Mouse (Mus musculus) layer of hippocampus, postnatal 36 days (tissue): Measurements from ENCODE around the gene Tstd2. TPM values are rescaled to one million over a fixed set of nuclear protein-coding genes. Genes with fewer than 3 reads are reported as not detected.
A peak's percentile ranks its signal among the peaks of the same experiment; 100 is the strongest.

Experiments
- DNase-seq, 2 experiments: peaks; one replicate each; pipeline ENCODE4 v3.0.0; 2022
- total RNA-seq, 2 experiments: library from RNA; stranded (reverse); gene quantifications; 2 replicates each; pipeline ENCODE4 v1.2.3; 2021

Gene Tstd2
- total RNA-seq, 2 experiments from 2014 or later: 17.8 to 19.4 TPM

DNA sequence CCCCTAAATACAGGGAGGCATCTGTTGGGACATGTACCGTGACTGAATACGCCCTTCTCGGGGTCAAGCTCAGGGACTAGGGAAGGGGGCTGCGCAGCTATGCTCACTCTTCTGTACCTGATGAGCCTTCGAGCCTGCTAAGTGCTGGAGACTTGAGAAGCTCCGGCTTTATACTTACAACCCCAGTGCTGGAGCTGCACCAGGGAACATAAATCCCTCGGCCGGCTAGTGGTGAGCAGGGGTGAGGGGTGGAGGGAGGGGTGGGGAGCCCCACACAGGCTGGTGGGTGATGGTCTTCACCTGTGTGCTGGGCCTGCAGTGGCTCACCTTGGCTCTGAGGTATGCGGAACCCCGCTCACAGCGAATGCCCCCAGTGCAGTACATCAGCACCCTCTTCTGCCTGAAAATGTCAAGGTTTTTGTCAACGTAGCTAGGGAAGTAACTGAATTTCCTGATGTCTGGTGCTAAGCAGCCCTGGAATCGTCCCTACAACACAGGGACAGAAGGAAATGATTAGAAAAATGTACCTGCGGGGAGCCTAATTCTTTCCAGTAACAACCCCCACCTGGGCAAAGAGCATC lies 18.9 kb downstream of the Tstd2 start:
- no peak for DNase-seq

DNA sequence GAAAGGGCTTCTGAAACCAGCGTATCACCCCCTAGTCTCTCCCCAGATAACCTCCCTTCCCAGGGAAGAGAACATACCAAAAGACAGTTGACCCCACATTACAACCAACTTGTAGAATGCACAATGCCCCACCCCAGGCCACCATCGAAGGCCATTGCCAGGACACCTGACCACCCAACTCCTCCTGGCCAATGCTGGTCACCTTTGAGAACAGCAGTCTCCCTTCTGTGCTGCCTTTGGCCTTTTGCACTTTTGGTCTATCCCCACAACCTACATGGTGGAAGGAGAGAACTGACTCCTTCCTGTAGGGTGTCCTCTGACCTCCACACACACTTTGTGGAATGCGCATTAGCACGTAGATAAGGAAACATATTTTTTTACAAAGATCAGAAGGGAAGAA lies 21.0 kb downstream of the Tstd2 start:
- no peak for DNase-seq

- DNase-seq: no peak
These were observed 21.8 kb downstream of the Tstd2 start for GRCm38 (mm10) chr4:46116544-46117175.

- DNase-seq: no peak
These were observed 23.2 kb downstream of the Tstd2 start for GRCm38 (mm10) chr4:46115308-46115707.

GRCm38 (mm10) chr4:46111361-46111760 lies 27.1 kb downstream of the Tstd2 start:
- peak in 1 of 2 experiments; percentile 22 for DNase-seq

DNA sequence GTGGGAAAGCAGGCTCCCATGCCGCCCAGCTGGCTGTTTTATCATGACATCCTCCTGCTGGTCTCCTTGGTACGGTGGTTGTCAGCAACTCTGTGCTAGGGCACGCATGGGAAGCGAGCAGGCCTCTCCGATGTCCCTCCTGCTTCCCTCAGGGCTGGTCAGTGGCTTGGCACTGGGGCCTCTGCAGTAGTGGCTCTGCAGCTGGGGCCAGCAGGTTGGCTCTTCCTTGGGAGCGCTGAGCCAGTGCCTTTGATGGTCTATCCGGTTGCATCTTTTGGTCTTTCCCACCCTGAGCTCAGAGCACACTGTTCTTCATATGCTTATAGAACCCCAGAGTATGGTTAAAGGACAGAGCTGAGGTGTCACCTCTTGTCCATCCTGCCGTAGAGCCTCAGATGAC lies 28.4 kb downstream of the Tstd2 start:
- no peak for DNase-seq

- DNase-seq: no peak
These were observed 36.3 kb downstream of the Tstd2 start for GRCm38 (mm10) chr4:46102078-46102769.

DNA sequence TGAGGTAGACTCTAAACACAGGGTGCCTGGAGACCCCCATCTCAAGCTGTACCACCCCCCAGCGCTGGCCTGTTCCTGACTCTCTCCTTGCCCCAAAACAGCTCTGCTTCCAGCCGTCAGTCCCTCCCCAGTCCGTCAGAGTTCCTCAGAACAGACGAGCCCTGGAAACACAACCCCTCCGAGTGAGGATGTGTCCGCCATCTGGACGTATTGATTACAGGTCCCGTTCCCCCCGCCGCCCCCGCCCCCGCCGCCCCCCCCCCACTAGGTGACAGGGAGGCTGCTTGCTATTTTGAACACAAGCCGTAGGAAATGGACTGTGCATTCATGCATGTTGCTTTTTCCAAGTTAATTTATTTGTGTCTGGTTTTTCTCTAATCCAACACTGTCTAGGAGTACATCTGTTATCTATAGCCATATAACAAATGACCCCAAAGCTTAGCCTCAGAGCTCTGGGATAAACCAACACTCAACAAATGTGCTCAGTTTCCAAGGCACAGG lies 37.2 kb downstream of the Tstd2 start:
- DNase-seq: no peak

DNA sequence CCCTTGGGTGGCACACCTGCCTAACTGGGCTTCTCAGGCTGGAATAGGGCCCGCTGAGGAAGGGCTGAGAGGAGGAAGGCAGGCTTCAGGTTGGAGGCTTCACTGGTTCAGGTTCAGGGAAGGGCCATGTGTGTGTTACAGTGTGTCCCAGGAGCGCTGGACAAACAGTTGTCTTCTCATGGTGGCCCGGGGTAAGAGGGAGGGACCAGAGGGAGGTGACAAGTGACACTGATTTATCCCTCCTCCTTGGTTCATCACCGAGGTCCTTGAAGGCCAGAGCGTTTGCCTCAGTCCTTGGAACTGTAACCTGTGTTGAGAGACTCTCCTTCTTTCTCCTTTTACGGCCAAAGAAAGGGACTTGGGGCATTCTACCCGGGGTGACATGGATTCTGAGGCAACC lies 38.0 kb downstream of the Tstd2 start:
- DNase-seq: no peak

GRCm38 (mm10) chr4:46099132-46099531 lies 39.4 kb downstream of the Tstd2 start:
- DNase-seq: no peak

- no peak for DNase-seq
These were observed 40.9 kb downstream of the Tstd2 start for GRCm38 (mm10) chr4:46097591-46097990.

- DNase-seq: no peak
These were observed 41.9 kb downstream of the Tstd2 start for GRCm38 (mm10) chr4:46096546-46096945.

DNA sequence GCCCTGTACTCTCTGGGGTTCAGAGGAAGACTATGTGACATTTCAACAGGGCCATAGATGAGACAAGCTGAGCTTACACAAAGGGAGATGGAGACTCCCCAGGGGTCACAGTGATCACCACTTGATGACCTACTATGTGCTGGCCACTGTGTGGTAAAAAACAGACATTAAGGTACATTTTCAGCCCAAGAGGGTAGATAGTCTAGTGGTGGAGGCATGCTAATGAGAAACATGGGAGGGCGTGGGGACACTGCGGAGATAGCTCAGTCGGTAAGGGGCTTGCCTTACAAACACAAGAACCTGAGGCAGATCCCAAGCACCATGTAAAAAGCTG lies 42.7 kb downstream of the Tstd2 start:
- no peak for DNase-seq

GRCm38 (mm10) chr4:46094916-46095825 lies 43.3 kb downstream of the Tstd2 start:
- peak in 1 of 2 experiments; percentile 48 for DNase-seq

DNA sequence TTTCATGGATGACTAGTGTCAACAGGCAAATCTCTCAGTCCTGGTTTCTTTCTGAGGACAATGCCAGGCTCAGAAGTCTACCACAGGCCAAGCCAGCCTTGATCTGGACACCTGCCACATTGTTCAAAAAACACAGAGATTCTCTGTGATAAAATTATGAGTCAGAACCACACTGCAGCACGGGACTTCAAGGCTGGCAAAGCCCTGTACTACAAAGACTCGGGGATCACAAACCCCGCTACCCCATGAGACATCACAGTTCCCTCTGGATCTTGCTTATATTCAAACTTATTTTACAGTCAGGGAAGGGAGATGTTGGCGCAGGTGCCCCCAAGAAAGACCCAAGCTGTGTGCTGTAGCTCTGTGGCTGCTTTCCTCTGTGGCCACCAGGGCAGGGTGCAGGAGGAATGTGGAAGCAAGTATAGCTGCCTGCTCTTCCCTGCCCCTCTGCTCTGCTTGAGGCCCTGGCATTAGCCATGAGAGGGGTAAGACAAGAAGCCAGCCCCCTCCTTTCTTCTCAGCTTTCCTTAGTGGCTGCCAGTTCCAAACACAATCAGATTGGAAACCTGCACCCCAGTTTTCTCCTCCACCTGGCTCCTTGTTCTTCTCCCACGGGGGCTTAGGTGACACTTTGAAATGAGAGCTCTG lies 45.9 kb downstream of the Tstd2 start:
- peak in 1 of 2 experiments; percentile 37 for DNase-seq

- DNase-seq: no peak
These were observed 48.9 kb downstream of the Tstd2 start for GRCm38 (mm10) chr4:46089524-46090125.

DNA sequence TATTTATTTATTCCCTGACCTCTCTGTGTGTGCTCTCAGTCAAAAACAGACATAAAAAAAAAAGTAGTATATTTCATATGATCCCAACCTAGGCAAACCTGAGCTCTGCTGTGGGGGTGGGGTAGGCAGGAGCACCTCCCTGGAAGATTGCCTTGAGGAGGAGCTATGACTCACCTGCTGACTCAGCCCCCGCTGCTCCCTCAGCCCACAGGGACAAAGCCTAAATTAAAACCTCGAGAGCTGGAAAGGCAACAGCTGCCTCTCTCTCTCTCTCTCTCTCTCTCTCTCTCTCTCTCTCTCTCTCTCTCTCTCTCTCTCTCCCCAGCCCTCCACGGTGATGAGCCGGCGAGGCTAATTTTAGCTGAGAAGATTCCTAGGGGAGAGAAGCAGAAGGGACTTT lies 50.6 kb downstream of the Tstd2 start:
- peak in 1 of 2 experiments; percentile 60 for DNase-seq

GRCm38 (mm10) chr4:46087427-46087771 lies 51.1 kb downstream of the Tstd2 start:
- DNase-seq: no peak

GRCm38 (mm10) chr4:46086718-46087426 lies 51.6 kb downstream of the Tstd2 start:
- DNase-seq: no peak

DNA sequence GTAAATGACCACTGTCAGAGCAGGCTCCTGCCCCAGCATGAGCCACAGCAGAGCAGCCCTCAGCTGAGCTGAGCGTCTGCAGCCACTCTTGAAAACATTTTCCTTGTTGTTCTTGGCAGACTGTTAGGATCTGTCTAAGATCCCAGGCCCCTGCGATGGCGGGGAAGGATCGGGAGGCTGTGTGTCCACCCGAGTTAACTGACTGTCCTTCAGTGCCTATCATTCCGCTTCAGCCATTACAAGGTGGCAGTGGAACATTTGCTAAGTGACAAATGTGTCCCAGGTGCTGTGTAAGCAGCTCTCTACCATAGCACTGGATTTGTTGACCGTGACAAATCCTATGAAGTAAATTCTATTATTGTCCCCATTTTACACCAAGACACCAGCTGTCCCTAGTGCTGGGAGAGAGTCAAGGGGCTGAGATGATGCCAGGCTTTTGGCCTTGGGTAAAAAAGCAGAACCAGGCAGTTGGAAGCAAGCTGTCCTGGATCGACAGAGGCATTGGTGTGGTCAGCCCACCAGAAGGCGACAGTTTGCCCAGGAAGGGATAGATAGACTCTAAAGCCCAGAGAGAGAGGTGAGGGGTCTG lies 53.2 kb downstream of the Tstd2 start:
- no peak for DNase-seq
